Mouse (Mus musculus) ES-Bruce4 (cell line): ENCODE results near the gene Kat5.

ENCODE experiments used
- CTCF ChIP-seq: IDR thresholded peaks from one replicate; pipeline ENCODE4 v1.8.1; 2011; ENCODE audit warnings: low read depth, low read length
- EP300 ChIP-seq: IDR thresholded peaks from 2 replicates; pipeline ENCODE4 v1.6.1; 2011; ENCODE audit warnings: low read depth, low read length; ENCODE audit not compliant: insufficient read depth
- POLR2A ChIP-seq: IDR thresholded peaks from one replicate; pipeline ENCODE4 v1.8.1; 2011; ENCODE audit warnings: low read length; ENCODE audit not compliant: insufficient read depth

- TF ChIP-seq CTCF (no peak), POLR2A (no peak), EP300 (no peak)
Observed at GRCm38 (mm10) chr19:5629907-5630306, 19.9 kb upstream of the Kat5 start.
